Mouse (Mus musculus) right cerebral cortex, adult 18-20 months (tissue): Measurements from ENCODE around the gene Atp6ap1.

Experiments
- DNase-seq: peaks from one replicate; pipeline ENCODE4 v3.0.0; 2022; ENCODE audit warnings: mixed read lengths

Atp6ap1 gene

DNA sequence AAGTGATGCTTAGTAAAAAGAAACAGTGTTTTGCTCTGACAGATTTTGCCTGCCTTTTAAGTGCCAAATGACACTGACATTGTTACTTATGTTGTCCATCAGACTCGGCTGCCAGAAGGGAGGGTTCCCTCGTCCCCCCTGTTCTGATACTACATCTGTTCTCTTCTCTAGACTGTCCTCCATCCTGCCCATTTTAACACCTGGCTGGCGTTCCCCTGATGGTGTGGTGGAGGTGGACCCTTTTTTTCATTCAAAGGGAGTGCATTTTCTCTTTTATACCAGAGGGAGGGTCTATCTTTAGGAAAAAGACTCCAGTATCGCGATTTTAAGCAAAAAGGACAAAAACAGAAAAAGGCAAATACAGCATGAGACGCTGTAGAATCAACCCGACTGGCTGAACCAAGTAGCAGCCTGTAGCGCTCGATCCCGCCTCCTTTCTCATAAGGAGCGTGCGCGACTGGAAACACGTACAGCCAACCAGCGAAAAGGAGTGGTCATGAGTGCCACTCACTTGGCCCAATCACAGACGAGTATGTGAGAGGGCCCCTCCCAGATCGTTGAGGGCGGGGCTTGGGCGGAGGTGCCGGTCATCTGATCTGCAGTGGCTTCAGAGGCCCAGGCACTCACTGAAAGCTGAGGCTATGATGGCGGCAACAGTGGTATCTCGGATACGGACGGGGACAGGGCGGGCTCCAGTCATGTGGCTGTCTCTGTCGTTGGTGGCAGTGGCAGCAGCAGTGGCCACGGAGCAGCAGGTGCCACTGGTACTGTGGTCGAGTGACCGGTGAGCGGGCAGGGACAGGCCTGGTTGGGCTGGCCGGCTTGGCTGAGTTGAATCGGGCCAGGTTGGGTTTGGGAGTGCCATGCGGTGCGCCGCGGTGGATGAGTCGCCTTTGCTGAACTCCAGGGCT, at the start of gene Atp6ap1:
Gene Atp6ap1 (plus strand): TSS at position 560 of the 911 bp plus-strand sequence.
- DNase-seq = peak; percentile 95

DNA sequence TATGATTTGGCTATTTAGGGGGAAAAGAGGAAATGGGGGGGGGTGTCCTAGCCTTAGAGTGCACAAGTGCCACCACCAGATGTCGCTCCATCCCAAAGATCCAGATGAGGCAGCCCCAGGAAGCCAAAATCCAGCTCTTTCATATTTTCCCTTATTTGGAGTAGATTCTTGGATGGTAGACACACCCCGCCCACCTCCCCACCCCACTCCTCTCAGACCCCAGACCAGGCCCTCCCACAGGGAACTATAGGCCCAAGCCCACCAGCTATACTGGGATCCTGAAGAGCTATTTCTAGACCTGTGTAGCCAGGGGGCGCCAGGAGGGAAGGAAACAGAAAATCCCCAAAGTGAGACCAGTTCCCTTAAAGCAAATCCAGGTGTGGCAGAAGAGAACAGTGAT, 48.2 kb upstream of the Atp6ap1 start:
- DNase-seq = peak; percentile 26

DNA sequence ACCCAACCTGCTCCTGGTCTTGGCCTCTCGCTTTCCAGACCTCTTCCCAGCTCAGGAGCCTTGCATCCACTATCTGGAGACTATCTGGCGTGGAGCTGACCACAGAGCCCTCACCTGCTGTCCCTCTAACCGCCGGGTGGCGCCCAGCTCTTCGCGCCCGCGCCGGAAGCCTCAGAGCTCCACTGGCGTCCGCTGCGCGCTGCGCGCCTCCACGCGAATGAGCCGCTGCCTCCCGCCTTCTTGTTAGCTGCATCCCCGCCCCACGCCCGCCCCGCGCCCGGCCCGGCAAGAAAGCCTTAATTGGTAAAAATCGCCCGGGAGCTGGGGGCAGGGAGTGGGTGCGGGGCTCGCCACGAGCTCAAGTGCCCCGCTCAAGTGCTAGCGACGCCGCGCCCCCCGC, 47.3 kb upstream of the Atp6ap1 start, which contains the start of gene Flna:
Gene Flna (minus strand): TSS at position 206 of the 400 bp plus-strand sequence.
- DNase-seq = peak; percentile 68

DNA sequence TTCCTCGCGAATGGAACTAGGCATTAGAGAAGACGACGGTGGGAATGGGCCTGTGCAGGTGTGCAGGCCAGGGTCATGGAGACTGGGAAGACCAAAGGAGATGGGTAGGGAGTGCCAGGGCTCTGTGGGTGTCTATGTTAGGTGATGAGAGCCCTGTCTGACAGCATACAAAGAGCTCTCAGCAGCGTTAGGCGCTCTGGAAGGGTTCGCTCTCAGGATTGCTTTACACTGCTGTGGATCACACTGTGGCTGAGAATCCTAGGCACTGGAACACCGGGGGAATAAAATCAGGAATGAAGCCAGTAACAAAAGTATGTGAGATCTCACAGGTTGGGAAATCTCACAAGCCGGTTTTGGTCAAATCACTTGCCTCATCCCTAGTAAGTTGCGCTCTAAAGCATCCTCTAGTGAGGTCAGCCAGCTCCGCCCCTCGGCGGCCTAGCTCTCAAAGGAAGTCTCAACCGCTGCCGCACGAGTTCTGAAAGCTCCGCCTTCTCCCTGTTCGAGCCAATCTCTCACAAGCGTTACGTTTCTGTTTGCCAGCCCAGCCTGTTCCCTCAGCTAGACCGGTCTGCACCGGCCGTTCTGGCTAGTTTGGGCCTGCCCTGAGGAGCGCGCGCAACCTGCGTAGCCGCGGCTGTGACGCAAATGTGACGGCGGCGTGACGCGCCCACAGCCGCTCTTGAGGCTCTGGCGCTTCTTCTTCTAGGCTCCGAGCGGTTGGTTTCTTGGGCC, 42.6 kb upstream of the Atp6ap1 start, which contains the start of gene Emd:
Gene Emd (plus strand): TSS at position 535 of the 735 bp plus-strand sequence.
- peak; percentile 92 for DNase-seq

DNA sequence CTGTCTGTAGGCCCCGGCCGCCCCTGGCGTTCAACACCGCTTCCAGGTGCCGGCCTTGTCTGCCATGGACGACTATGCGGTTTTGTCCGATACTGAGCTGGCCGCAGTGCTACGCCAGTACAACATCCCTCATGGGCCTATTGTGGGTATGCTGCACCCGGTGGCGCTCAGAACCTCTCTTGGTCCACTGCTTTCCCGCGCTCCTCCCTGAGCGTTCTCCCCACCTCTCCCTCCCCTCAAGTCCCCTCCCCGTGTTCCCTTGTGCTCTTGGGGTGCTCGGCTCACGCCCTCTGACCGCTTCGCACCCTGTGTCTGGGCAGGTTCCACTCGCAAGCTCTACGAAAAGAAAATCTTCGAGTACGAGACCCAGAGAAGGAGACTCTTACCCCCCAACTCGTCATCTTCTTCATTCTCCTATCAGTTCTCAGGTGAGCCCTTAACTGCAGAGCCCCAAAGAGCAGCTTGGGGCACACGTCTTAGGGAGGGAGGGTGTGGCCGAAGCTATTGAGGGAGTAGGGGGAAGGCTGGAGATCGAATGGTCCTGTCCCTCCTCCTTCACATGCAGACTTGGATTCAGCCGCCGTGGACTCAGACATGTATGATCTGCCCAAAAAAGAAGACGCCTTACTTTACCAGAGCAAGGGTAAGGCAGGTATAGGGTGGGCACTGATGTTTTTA, 41.9 kb upstream of the Atp6ap1 start:
- no peak for DNase-seq

DNA sequence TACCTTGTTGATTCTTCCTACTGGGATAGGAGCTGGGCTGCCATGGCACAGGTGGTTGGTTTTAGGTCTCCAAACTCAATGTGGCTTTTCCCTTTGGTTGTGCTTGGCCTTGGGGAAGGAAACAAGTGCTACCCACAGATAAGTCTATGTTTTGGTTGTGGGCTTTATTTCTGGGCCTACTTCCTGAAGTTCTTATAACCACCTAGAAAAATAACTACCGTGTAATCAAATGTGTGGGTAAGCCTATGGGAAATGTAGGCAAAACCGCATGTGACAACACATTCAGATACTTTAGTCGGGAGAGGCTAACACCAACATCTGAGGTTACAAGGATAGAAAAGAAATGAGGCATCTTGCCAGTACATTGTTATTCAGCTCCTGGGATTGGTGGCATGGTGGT, 39.2 kb upstream of the Atp6ap1 start:
- DNase-seq = no peak

DNA sequence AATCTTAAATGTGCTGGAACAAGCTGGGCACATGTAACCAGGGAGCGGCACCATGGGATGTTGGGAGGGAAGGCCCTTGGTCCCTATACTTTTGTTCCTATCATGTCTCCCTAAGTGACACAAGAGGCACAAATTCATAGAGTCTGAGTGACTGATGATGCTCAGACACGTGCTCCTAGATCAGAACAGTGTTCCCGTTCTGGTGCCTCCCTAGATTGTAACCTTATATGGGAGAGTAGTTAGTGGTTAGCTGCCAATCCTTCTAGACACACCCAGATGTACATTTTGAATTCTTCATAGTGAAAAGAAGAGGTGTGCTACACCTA, 27.2 kb upstream of the Atp6ap1 start:
- DNase-seq = no peak

DNA sequence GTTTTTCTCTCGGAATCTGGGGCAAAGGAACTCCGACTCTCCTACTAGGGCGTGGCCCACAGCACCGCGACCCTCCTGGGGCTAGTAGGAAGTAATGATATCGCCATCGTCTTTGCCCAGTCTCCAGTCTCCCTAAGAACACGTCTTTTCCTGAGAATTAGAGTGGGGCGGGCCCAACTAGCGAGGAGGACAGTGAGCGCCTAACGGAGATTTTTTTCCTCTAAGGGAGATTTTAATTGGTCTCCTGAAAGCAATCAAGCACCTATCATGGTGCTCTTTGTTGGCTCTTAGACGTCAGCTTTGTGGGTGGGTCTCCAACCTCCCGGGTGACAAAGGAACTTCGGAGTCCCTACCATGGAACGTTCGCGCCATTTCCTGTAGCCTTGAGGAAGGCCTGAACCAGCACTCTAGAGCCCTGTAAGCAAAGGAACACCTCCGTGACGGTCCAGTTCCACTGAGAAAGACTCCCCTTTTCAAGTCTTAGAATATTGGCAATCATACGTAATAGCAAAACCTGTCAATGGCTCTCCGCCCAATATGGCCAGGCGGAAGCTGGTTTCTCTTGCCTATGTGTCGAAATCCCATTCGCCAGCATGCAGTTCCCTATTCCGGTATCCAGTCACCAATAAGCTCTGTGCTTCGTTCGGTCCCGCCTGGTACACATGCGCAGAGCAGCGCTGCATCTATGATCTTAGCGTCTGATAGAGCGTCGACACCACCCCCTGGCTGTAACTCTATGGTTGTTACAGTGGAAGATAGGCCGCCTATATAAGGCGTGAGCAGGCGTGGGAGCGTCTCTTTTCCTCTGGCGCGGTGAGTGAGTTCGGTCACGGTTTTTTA, 26.6 kb upstream of the Atp6ap1 start, which contains the start of gene Rpl10:
Gene Rpl10 (plus strand): TSS at position 751 of the 840 bp plus-strand sequence.
- peak; percentile 92 for DNase-seq

DNA sequence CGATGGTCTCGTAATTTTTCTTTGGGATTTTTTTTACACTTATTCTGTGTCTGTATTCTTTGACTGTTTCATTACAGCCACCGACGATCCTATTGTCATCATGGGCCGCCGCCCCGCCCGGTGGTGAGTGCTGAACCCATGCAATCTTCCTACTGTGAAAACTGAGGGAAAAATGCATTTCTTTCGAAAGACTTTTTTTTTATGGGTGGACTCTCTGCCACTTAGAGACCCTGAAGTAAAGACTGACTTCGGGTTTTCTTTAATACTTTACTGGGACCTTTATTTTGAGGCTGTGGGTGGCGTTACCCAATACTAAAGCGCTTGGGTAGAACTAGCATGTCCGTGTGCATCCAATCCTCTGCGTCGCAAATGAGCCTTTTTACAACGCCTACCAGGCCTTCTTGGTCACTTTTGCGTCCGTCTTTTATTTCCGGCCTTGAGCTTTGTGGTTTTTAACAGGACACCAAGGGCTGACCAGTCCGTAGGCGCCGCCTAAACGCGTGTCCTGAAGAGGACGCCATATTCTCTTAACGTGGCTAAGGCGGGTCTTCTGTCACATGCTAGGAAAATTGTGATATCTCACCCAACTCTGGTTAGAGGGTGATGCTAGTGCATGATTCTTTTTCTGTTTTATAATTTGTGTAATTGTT, 25.9 kb upstream of the Atp6ap1 start:
- DNase-seq = peak; percentile 7

DNA sequence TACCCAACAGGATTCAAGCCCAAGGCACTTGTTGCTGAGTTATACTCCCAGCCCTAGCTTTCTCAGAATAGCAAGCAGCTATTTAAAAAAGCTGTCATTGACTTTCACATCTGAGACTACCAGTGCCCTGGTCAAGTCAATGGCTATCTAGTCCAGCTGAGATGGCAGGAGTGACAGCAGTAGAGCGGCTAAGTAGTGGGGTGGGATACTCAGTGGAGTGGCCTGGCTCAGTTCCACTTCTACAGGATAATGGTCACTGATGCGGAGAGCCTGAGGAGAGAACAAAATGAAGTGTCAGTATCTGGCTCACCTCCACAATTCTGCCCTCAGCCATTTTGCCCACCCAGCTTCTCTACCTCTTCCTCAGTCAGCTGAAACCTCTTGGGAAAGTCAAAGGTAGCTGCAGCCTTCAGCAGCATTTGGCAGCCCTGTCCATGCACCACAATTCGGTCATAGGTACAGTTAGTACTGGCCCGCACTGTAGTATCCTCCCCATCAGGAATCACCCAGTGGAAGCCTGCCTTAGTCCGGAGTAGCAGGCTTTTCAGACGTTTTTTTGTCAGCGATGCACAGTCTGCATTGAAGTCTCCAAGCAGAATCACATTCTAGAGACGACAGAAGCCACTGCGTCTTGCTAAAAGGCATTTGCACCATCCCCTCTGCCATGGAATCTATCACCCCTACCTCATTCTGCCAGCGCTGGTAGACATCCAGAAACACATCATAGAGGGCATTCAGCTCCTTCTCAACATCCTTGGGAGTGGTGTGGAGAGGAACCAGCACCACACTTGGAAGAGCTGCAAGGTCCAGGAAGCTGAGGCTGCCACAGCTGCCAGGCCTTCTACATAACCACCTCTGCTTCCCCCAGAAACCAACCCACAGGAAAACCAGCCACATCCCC, 23.2 kb upstream of the Atp6ap1 start:
- no peak for DNase-seq

DNA sequence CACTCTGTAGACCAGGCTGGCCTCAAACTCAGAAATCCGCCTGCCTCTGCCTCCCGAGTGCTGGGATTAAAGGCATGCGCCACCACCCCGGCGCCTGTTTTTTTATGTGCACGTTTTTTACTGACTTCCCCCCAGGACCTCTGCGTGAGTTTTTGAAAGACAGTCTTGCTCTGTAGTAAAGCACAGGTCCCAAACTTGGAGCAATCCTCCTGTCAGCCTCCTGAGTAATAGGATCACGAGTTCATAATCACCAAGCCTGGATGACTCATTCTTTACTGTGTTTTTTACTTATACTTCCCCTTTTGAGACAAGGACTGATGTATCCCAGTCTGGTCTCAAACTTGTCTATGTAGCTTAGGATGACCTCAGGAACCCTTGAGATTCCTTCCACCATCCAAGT, 19.0 kb upstream of the Atp6ap1 start:
- DNase-seq = no peak

DNA sequence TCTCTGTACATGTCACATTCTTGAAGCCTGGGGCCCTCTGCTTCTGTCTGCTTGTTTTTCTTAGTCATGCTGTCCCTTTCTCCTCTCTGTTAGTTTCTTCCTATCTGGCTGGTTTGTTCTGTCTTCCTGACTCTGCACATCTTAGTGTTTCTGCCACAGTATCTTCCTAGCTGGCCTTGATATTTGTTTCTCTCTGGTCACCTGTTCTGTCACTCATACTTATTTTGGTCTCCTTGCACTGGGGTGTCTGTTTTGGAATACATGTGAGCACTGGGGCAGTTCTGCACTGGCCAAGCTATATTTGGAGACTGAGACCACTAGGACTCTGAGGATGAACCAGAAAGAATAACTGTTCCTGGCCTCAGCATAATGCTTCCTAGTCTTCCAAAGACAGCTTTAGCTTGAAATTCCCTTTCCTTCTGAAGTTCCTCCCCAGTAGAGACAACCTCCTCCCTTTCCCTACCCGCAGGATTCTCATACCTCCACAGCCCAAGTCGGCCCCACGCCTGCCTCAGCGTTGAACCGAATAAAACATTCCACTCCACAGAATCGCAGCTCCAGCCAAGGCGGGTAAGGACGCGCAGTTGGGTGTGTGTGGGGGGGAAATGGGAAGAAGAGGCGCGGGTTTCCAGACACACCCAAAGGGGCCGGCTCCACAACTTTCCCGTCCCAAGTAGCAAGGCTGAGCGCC, 15.7 kb upstream of the Atp6ap1 start:
- DNase-seq = no peak

DNA sequence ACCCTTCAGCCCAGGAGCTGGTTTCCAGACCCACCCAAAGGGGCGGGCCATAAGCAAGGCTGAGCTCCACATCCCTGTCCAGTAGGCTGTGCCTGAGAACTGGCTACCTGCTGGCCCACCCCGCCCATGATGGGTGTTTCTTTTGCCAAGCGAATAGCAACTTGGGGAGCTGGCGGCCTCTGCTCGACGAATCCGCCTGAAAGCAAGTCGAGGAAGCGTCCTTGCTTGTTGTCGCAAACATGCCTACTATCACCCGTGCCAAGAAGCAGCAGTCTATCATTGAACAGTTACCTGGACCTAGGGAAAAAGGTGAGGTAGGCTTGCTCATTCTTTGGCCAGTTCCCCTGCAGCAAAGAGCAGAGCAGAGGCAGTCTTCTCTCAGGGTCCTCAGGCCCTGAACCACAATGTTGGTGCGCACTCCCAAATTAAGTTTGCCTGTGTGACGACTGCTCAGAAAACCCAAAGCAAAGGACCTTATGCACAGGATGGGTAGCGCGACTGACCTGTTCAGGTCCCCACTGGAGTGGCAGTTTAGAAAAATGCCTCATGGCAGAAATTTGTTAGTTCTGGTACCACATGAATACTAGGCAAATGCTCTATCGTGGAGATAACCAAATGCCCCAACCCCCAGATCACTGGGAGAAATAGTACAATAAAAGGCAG, 15.0 kb upstream of the Atp6ap1 start, which contains the start of the genes Taz and Dnase1l1:
Gene Taz (plus strand): TSS at position 181 of the 663 bp plus-strand sequence.
Gene Dnase1l1 (minus strand): TSS at position 606 of the 663 bp plus-strand sequence.
- DNase-seq = peak; percentile 60

DNA sequence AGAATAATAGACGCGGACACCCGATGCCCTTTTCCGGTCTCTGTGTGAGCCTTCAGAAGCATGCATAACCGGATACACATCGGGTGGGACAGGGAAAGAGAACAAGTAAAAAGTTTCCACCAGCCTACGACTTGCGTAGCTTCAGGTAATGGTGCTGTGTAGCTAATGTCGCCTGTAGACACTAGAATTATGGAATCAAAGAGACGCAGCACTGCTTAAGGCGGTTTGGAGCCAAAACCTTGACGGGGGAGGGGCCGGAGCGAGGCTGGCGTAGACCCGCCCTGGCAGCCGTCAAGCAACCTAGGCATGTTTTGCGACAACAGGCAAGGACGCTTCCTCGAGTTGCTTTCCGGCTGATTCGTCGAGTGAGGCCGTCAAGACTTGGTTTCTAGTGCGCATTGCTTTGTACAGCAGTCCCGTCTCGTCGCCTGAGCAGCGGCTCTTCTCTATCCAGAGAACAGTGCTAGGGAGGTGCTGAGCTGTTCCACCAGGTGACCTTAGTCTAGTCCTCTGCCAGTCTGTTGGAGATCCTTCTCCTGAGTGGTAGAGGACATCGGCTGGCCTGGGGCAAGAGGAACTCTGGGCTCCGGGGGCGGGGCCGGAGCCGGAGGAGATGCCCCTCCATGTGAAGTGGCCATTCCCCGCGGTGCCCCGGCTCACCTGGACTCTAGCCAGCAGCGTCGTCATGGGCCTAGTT, 14.4 kb upstream of the Atp6ap1 start:
- peak; percentile 88 for DNase-seq

DNA sequence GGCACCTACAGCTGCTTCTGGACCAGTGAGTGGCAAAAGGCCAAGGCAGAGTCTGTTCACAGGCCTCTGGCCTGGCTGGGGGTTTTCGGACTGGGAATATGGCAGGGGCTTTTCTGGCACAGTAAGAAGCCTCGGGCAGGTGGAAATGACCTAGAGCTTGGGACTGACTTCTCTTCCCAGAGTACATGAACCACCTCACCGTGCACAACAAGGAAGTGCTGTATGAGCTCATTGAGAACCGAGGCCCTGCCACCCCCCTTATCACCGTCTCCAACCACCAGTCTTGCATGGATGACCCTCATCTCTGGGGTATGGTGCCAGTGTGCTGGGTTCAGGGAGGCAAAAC, 13.8 kb upstream of the Atp6ap1 start:
- DNase-seq = no peak

DNA sequence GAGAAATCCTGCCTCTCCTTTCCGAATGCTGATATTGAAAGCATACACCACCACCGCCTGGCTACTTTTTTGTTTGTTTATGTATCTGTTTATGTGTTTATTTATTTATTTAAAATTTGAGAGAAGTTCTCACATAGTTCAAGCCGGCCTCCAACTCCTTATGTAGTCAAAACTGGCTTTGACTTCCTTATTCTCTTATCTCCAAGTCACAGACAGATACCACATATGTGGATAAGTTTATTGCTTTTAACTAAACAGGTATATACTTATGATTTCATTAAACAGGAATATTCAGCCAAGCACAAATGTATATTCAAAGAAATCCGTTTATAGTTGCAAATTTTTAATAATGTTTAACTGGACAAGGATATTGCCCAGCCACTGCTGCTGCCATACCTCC, 3.5 kb upstream of the Atp6ap1 start:
- DNase-seq = no peak

DNA sequence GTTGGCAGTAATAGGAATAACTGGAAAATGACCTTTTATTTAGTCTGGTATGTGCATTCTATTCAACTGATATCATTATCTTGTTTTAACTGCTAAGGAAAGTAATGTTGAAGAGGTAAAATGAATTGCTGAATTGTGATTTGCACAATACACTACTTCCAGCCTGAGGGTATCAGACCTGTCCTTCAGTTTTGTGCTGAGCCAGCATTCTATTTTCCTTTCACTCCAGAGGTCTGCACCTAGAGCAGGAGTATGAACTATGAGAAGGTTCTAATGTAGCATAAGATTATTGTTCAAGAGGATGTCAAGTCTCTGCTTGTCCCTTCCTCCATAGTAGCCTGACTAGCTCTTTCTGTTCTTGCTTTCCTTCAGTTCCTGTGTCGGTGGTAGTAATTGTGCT, 1.5 kb downstream of the Atp6ap1 start:
- DNase-seq = no peak

DNA sequence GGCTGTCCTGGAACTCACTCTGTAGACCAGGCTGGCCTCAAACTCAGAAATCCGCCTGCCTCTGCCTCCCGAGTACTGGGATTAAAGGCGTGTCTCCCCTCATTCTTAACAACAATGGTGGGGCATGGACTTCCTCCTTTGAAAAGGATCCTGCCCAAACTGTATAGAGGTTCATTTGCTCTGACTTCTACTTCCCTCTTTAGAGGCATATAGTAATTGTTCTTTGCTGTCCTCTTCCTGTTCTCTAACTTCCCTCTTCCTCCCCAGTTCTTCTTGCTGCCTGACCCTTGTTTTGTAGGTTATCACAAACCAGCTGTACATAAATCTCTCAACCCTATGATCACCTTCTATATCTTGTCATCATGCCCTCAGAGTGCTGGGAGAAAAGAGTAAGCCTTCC, 2.8 kb downstream of the Atp6ap1 start:
- DNase-seq = no peak
